Mouse (Mus musculus) forebrain, embryonic 14.5 days (tissue): ENCODE results near the gene Rmi2. TPM values are rescaled to one million over a fixed set of nuclear protein-coding genes. Genes with fewer than 3 reads are reported as not detected.

Experiments
- ATAC-seq: fragments of 200-750 bp; cut with Nextera tagmentation; 2 replicates; pipeline ENCODE4 v1.8.0; 2017; ENCODE audit warnings: mild to moderate bottlenecking, moderate library complexity
- DNase-seq: peaks from one replicate; pipeline ENCODE4 v3.0.0-alpha.2; 2015; ENCODE audit warnings: low spot score
- H3K27ac ChIP-seq: fragments of 300-500 bp; sonication (generic); 2 replicates; pipeline ENCODE4 v1.5.1; 2014; ENCODE audit warnings: low read depth, mild to moderate bottlenecking, control low read depth, low read length, moderate library complexity
- H3K27me3 ChIP-seq: fragments of 300-500 bp; sonication (generic); replicated peaks from 2 replicates; pipeline ENCODE4 v1.6.1; 2014; ENCODE audit warnings: low read length, control low read depth, mixed read lengths; ENCODE audit not compliant: control insufficient read depth, insufficient read depth
- H3K36me3 ChIP-seq: fragments of 300-500 bp; sonication (generic); 2 replicates; pipeline ENCODE4 v1.6.1; 2014; ENCODE audit warnings: low read length, control low read depth; ENCODE audit not compliant: control insufficient read depth, insufficient read depth
- H3K4me1 ChIP-seq: fragments of 300-500 bp; sonication (generic); 2 replicates; pipeline ENCODE4 v1.6.1; 2014; ENCODE audit warnings: antibody characterized with exemption, low read length, control low read depth; ENCODE audit not compliant: control insufficient read depth, insufficient read depth
- H3K4me2 ChIP-seq: fragments of 300-500 bp; sonication (generic); 2 replicates; pipeline ENCODE4 v1.6.1; 2014; ENCODE audit warnings: mild to moderate bottlenecking, control low read depth, low read length
- H3K4me3 ChIP-seq: fragments of 300-500 bp; sonication (generic); 2 replicates; pipeline ENCODE4 v1.5.1; 2014; ENCODE audit warnings: low read depth, low read length, control low read depth
- H3K9ac ChIP-seq: fragments of 300-500 bp; sonication (generic); 2 replicates; pipeline ENCODE4 v1.6.1; 2014; ENCODE audit warnings: mild to moderate bottlenecking, low read length, control low read depth, moderate library complexity
- H3K9me3 ChIP-seq: fragments of 300-500 bp; sonication (generic); replicated peaks from 2 replicates; pipeline ENCODE4 v1.6.1; 2016; ENCODE audit warnings: low read length, control low read depth, mixed read lengths; ENCODE audit not compliant: control insufficient read depth
- WGBS: fragments of 180-500 bp; shearing (Covaris S2); extraction: QIAGEN DNeasy Blood & Tissue Kit; methylation state at CpG from one replicate; pipeline ENCODE4 v1.1.7; 2014; 5-methylcytosine and 5-hydroxymethylcytosine counted together
- polyA plus RNA-seq: library from polyadenylated mRNA; unstranded; fragments of >200 nt; fragmentation: Nextera tagmentation; extraction: Ambion mirVana; gene quantifications from 2 replicates; pipeline ENCODE4 v1.2.1, GENCODE M21; 2014

Rmi2 gene
- polyA plus RNA-seq, 1 experiment from 2014 or later: 0.88 TPM

DNA sequence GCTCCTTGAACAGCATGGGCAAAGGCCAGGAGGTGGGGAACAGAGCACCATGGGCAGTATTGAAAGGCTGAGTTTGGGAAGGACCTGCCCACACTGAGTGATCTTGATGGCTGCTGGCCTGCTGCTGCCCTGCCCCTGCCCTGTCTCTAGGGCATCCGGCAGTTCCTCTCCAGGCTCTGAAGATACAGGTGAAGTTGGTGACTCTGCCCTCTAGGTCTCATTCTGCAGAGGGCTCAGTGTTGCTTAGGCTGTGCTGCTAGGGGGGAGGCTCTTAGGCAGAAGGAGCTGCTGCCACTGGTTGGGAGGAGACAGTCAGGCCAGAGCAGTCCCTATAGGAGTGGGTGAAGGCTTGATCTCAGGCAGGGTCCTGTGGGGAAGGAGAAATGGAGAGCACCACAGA is 3.0 kb downstream of the Rmi2 start:
- DNase-seq (no peak), ATAC-seq (no peak)
- 93% methylated on average over 1 of the region's 1 CpGs for WGBS
- Histone ChIP-seq H3K36me3 (no peaks in the 10 kb centered on the region), H3K9me3 (no peaks in the 10 kb centered on the region), H3K4me3 (no peak overlapping the region), H3K4me2 (no peak overlapping the region), H3K4me1 (0 out of 2 replicates have a peak, but pooled peaks cover 5% of the 10 kb centered on the region), H3K27ac (no peak overlapping the region), H3K27me3 (0 out of 2 replicates have a peak, but pooled peaks cover 2% of the 10 kb centered on the region), H3K9ac (no peak overlapping the region)

DNA sequence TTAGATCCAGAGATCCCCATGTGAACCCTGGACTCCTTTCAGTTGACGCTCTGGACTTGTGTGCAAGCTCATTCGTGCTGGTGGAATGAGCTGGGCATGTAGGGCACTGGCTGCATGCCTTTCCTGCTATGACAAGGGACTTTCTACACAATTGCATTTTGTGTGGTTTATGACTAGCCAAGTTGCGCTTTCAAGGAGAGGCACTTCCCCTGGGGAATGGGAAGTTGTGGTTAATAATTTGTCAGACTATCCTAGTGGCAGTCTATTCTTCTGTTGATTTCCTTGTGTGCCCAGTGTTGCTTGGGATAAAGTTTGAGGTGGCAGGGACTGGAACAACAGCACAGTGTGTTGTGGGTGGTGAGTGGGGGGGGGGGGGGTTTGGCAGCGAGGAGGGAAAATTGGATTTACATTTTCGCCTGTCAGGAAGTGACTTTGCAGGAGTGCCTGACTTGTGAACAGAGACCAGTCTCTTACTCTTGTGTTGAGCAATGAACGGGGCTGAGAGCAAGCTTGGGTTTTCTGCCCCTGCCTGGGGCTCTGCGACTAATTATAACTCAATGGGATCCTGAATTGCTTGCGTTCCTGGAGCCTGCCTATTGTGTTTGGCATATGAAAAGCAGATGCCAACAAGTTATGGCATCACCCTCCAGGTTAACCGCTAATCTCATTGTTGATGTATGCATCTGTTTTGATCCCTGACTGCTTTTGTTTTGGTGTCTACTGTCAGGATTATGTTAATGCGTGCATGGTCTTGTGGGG is 3.8 kb downstream of the Rmi2 start:
- H3K36me3 ChIP-seq: no peaks in the 10 kb centered on the region
- no peak overlapping the region for H3K27ac ChIP-seq
- DNase-seq (no peak), ATAC-seq (no peak)
- H3K4me3 ChIP-seq: no peak overlapping the region
- 0 out of 2 replicates have a peak, but pooled peaks cover 2% of the 10 kb centered on the region for H3K27me3 ChIP-seq
- 0 out of 2 replicates have a peak, but pooled peaks cover 5% of the 10 kb centered on the region for H3K4me1 ChIP-seq
- no peaks in the 10 kb centered on the region for H3K9me3 ChIP-seq
- 46% methylated on average over 10 of the region's 10 CpGs for WGBS
- H3K9ac ChIP-seq: no peak overlapping the region
- no peak overlapping the region for H3K4me2 ChIP-seq

DNA sequence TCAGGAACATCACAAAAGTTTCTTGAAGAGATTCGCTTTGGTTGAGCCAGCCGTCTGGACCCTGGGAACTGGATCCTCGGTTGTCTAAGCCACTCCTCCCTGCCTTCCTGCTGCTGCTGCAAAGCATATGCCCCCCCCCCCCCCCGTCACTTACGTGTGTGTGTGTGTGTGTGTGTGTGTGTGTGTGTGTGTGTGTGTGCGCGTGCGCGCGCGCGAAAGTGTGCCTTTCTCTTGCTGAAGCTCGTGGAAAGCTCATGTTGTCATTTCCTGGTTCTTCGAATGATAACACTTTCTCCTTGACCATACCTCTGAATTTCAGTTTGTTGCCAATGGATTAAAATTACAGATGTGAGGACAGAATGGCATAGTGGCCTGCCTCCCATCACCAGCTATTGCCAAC is 5.2 kb downstream of the Rmi2 start:
- WGBS: 92% methylated on average over 13 of the region's 14 CpGs
- Histone ChIP-seq H3K9me3 (no peaks in the 10 kb centered on the region), H3K4me3 (no peak overlapping the region), H3K27me3 (no peaks in the 10 kb centered on the region), H3K36me3 (no peaks in the 10 kb centered on the region), H3K9ac (no peak overlapping the region), H3K4me1 (0 out of 2 replicates have a peak, but pooled peaks cover 3% of the 10 kb centered on the region), H3K27ac (no peak overlapping the region), H3K4me2 (no peak overlapping the region)
- ATAC-seq (no peak), DNase-seq (no peak)

DNA sequence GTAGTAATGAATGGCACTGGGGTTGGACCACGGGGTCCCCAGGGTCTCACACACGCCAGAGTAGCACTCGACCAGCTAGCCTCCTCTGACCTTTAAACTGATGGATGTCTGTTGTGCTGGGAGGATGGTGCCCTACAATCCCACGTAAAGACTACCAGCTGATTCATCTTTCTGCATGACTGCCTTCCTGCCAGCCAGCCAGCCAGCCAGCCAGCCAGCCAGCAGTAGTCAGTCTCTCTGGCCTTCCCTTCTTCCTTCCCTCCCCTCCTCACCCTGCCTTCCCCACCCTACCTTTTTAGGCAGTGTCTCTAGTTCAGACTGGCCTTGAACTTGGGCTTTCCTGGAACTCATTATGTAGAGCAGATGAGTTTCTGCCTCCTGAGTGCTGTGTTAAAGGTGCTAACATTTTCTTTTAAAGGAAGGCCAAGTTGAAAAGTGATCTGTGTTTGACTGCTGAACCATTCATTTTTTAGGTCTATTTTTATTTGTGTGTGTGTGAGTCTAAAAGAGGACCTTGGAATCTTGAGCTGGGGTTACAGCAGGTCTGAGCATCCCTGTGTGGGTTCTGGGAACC is 7.5 kb downstream of the Rmi2 start:
- Histone ChIP-seq H3K9ac (no peak overlapping the region), H3K27ac (no peak overlapping the region), H3K9me3 (no peaks in the 10 kb centered on the region), H3K27me3 (no peaks in the 10 kb centered on the region), H3K4me3 (no peak overlapping the region), H3K4me1 (no peaks in the 10 kb centered on the region), H3K4me2 (no peak overlapping the region), H3K36me3 (no peaks in the 10 kb centered on the region)
- ATAC-seq (no peak), DNase-seq (no peak)
- 75% methylated on average over 4 of the region's 4 CpGs for WGBS

DNA sequence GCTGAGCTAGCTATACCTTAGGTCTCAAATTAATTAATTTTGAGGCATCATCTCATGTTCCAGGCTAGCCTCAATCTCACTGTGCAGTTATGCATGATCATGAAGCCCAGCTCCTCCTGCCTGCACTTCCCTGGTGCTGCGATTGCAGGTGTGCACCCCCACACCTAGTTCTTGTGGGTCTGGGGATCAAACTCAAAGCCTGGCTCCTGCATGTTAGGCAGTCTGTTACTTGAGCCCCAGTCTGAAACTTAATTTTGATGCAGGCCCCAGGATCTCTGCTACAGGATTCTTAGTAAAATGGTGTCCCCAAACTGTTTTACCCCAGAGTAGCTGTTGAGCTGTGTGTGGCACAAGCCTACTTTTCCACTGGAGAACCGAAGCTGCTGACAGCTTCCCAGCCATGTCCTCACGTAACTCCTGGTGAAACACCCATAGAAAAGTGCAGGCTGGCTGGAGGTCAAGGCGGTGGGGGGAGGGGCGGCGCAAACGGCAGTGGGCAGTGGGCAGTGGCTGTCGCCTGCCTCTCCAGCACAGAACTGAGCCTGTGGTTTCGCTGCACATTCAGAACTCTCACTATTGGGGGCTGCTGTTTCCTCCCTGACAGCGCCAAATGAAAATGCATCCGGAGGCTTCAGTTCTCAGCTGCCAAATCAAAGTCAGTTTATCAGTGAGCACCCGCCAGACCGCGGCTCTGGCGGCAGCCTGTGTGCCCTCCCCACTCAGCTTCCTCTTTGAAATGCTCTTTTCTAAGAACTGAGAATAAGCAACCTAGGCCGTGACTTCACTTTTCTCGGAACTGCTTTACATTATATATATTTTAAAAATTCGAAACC is 8.8 kb downstream of the Rmi2 start:
- Histone ChIP-seq H3K9ac (0 out of 2 replicates have a peak overlapping the region, but pooled peaks have one; percentile 21), H3K4me3 (no peak overlapping the region), H3K4me2 (peak overlapping the region; percentile 28; the same call in 1 of the 2 replicates), H3K9me3 (no peaks in the 10 kb centered on the region), H3K4me1 (no peaks in the 10 kb centered on the region), H3K27me3 (no peaks in the 10 kb centered on the region), H3K27ac (no peak overlapping the region), H3K36me3 (no peaks in the 10 kb centered on the region)
- whole genome bisulfite sequencing: 40% methylated on average over 18 of the region's 18 CpGs
- DNase-seq: peak; percentile 37
- ATAC-seq: peak; percentile 52; the same call in 1 of the 2 replicates

DNA sequence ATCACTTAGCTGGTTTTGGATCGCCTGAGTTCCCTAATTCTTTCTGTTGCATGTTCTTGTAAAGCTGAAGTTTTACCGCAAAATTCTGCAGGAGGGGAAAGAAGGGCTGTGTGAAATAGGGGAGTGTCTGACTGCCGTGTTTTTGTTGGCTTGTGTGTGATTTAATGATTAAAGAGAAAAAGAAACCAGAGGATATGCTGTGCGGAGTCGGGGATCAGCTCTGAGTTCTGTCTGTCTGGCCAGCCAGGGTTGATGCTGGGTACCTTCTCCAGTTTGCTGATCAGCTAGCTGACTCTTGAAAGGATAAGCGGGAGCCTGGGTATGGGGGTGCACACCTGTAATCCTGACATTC is 9.4 kb downstream of the Rmi2 start:
- H3K36me3 ChIP-seq: no peaks in the 10 kb centered on the region
- H3K27me3 ChIP-seq: no peaks in the 10 kb centered on the region
- no peak overlapping the region for H3K9ac ChIP-seq
- no peaks in the 10 kb centered on the region for H3K9me3 ChIP-seq
- no peak for DNase-seq
- ATAC-seq: no peak
- 77% methylated on average over 6 of the region's 6 CpGs for WGBS
- H3K4me2 ChIP-seq: no peak overlapping the region
- no peak overlapping the region for H3K27ac ChIP-seq
- H3K4me1 ChIP-seq: no peaks in the 10 kb centered on the region
- no peak overlapping the region for H3K4me3 ChIP-seq

DNA sequence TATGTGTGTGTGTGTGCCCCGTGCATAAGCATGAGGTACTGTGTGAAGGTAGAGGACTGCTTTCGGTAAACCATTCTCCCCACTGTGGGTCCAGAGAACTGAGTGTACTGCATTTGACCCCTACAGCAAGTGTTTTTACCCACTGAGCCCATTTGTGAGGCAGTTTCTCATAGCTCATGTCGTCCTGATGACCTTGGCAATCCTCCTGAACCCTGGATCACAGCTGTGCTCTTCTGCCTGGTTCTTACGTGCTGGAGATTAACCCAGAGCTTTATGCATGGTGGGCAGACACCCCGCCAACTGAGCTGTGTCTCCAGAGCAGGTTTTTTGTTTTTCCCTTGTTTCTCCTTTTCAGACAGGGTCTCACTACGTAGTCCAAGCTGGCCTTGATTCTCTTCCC is 11.1 kb downstream of the Rmi2 start:
- Histone ChIP-seq H3K36me3 (no peaks in the 10 kb centered on the region), H3K4me3 (no peak overlapping the region), H3K9me3 (no peaks in the 10 kb centered on the region), H3K4me1 (peaks cover 5% of the 10 kb centered on the region; the same call in 1 of the 2 replicates), H3K27me3 (no peaks in the 10 kb centered on the region), H3K27ac (no peak overlapping the region), H3K4me2 (no peak overlapping the region), H3K9ac (no peak overlapping the region)
- WGBS: 85% methylated on average over 6 of the region's 6 CpGs
- no peak for ATAC-seq
- DNase-seq: no peak

DNA sequence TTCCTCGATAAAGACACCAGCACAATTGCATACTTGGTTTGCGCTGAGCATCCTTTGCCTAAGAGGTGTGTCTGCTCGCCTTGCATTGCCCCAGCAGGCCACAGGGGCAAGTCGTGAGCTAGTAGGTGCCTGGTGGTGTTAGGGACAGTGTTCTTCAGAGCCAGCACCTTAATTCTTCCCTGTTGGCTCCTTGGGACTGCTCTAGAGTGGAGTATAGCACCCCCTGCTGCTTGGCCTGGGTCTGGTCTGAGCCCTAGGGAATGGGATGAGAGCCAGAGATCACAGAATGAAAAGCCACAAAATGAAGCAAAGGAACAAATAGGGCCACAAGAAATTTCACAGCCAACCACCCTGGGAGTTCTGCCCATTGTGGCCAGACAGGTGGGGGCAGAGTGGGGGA is 11.6 kb downstream of the Rmi2 start:
- peak; percentile 50; the same call in 1 of the 2 replicates for ATAC-seq

More for the DNA sequence above, 11.6 kb downstream of the Rmi2 start:
- Histone ChIP-seq H3K9ac (no peak overlapping the region), H3K4me3 (no peak overlapping the region), H3K27me3 (no peaks in the 10 kb centered on the region), H3K4me1 (peaks cover 5% of the 10 kb centered on the region; the same call in 1 of the 2 replicates), H3K36me3 (no peaks in the 10 kb centered on the region), H3K4me2 (no peak overlapping the region), H3K9me3 (no peaks in the 10 kb centered on the region), H3K27ac (no peak overlapping the region)
- DNase-seq: peak; percentile 33
- WGBS: 61% methylated on average over 4 of the region's 4 CpGs
